Mouse (Mus musculus): ENCODE measurements around the gene Tesmin. TPM values are rescaled to one million over a fixed set of nuclear protein-coding genes. Genes with fewer than 3 reads are reported as not detected.

The Tesmin gene
- polyA plus RNA-seq, 2 experiments, result 0.25 to 0.30 TPM

- DNase-seq (ENCODE audit: low read depth in 3 of 3, low spot score in 3 of 3), result no peak
- no peaks in the 10 kb centered on the region for H3K4me1 ChIP-seq (replicated peaks; ENCODE audit: control insufficient read depth in 2 of 2, insufficient read depth in 2 of 2, low read length in 1 of 2)
- H3K4me2 ChIP-seq (ENCODE audit: low read depth), result no peak overlapping the region
- no peak overlapping the region for H3K27ac ChIP-seq
- WGBS (ENCODE audit: insufficient replicate concordance), result 55% methylated on average over 5 of the region's 5 CpGs
- H3K27me3 ChIP-seq (ENCODE audit: control insufficient read depth, insufficient read depth, low read length), result peaks cover 8% of the 10 kb centered on the region
- H3K9ac ChIP-seq (replicated peaks), result no peak overlapping the region
- no peaks in the 10 kb centered on the region for H3K36me3 ChIP-seq (replicated peaks; ENCODE audit: control insufficient read depth, insufficient read depth, low read depth)
- no peak overlapping the region for H3K4me3 ChIP-seq (ENCODE audit: insufficient read depth in 1 of 2, low read depth in 2 of 2, low read length in 2 of 2)
- no peaks in the 10 kb centered on the region for H3K9me3 ChIP-seq (ENCODE audit: control insufficient read depth, low read length)
- no peak for ATAC-seq (ENCODE audit: insufficient read depth)
- TF ChIP-seq CTCF (IDR thresholded peaks at IDR 0.05; ENCODE audit: low read depth) (no peak), EP300 (IDR thresholded peaks at IDR 0.05; ENCODE audit: low read depth) (no peak)
These were observed 30.6 kb downstream of the Tesmin start for GRCm38 (mm10) chr19:3419251-3419650.

GRCm38 (mm10) chr19:3422488-3422887, 33.8 kb downstream of the Tesmin start:
- DNase-seq (ENCODE audit: low read depth in 3 of 3, low spot score in 3 of 3), result no peak
- no peaks in the 10 kb centered on the region for H3K27me3 ChIP-seq (ENCODE audit: control insufficient read depth, insufficient read depth, low read length)
- H3K9me3 ChIP-seq (ENCODE audit: control insufficient read depth, low read length), result no peaks in the 10 kb centered on the region
- H3K9ac ChIP-seq (replicated peaks), result no peak overlapping the region
- H3K4me3 ChIP-seq (ENCODE audit: insufficient read depth in 1 of 2, low read depth in 2 of 2, low read length in 2 of 2), result no peak overlapping the region
- TF ChIP-seq CTCF (IDR thresholded peaks at IDR 0.05; ENCODE audit: low read depth) (no peak), EP300 (IDR thresholded peaks at IDR 0.05; ENCODE audit: low read depth) (no peak)
- WGBS (ENCODE audit: insufficient replicate concordance), result 70% methylated on average over 6 of the region's 6 CpGs
- no peaks in the 10 kb centered on the region for H3K4me1 ChIP-seq (replicated peaks; ENCODE audit: control insufficient read depth in 2 of 2, insufficient read depth in 2 of 2, low read length in 1 of 2)
- ATAC-seq (ENCODE audit: insufficient read depth), result no peak
- H3K27ac ChIP-seq, result no peak overlapping the region
- no peaks in the 10 kb centered on the region for H3K36me3 ChIP-seq (replicated peaks; ENCODE audit: control insufficient read depth, insufficient read depth, low read depth)
- H3K4me2 ChIP-seq (ENCODE audit: low read depth), result no peak overlapping the region

GRCm38 (mm10) chr19:3422981-3423380, 34.3 kb downstream of the Tesmin start:
- TF ChIP-seq CTCF (IDR thresholded peaks at IDR 0.05; ENCODE audit: low read depth), result no peak
- ATAC-seq (ENCODE audit: insufficient read depth), result no peak
- Histone ChIP-seq H3K9ac (replicated peaks) (no peak overlapping the region), H3K4me1 (replicated peaks; ENCODE audit: control insufficient read depth in 2 of 2, insufficient read depth in 2 of 2, low read length in 1 of 2) (no peaks in the 10 kb centered on the region), H3K27ac (no peak overlapping the region), H3K36me3 (replicated peaks; ENCODE audit: control insufficient read depth, insufficient read depth, low read depth) (no peaks in the 10 kb centered on the region), H3K27me3 (ENCODE audit: control insufficient read depth, insufficient read depth, low read length) (no peaks in the 10 kb centered on the region), H3K9me3 (ENCODE audit: control insufficient read depth, low read length) (no peaks in the 10 kb centered on the region), H3K4me3 (ENCODE audit: insufficient read depth in 1 of 2, low read depth in 2 of 2, low read length in 2 of 2) (no peak overlapping the region), H3K4me2 (ENCODE audit: low read depth) (no peak overlapping the region)
- WGBS (ENCODE audit: insufficient replicate concordance), result 28% methylated on average over 4 of the region's 4 CpGs
- no peak for DNase-seq (ENCODE audit: low read depth in 3 of 3, low spot score in 3 of 3)

GRCm38 (mm10) chr19:3424214-3424613, 35.6 kb downstream of the Tesmin start:
- ATAC-seq (ENCODE audit: insufficient read depth), result no peak

GRCm38 (mm10) chr19:3428057-3428830, 39.6 kb downstream of the Tesmin start:
- ATAC-seq (ENCODE audit: insufficient read depth), result no peak
- 70% methylated on average over 15 of the region's 15 CpGs for WGBS (ENCODE audit: insufficient replicate concordance)
- no peak for TF ChIP-seq CTCF (IDR thresholded peaks at IDR 0.05; ENCODE audit: low read depth)
- no peak for TF ChIP-seq EP300 (IDR thresholded peaks at IDR 0.05; ENCODE audit: low read depth)

More at GRCm38 (mm10) chr19:3424214-3424613, 35.6 kb downstream of the Tesmin start:
- Histone ChIP-seq H3K4me1 (replicated peaks; ENCODE audit: control insufficient read depth in 2 of 2, insufficient read depth in 2 of 2, low read length in 1 of 2) (no peaks in the 10 kb centered on the region), H3K27ac (no peak overlapping the region), H3K4me3 (ENCODE audit: insufficient read depth in 1 of 2, low read depth in 2 of 2, low read length in 2 of 2) (no peak overlapping the region), H3K9me3 (ENCODE audit: control insufficient read depth, low read length) (no peaks in the 10 kb centered on the region), H3K36me3 (replicated peaks; ENCODE audit: control insufficient read depth, insufficient read depth, low read depth) (no peaks in the 10 kb centered on the region), H3K9ac (replicated peaks) (no peak overlapping the region), H3K27me3 (ENCODE audit: control insufficient read depth, insufficient read depth, low read length) (no peaks in the 10 kb centered on the region), H3K4me2 (ENCODE audit: low read depth) (no peak overlapping the region)
- TF ChIP-seq EP300 (IDR thresholded peaks at IDR 0.05; ENCODE audit: low read depth), result no peak
- TF ChIP-seq CTCF (IDR thresholded peaks at IDR 0.05; ENCODE audit: low read depth), result no peak
- WGBS (ENCODE audit: insufficient replicate concordance), result 69% methylated on average over 2 of the region's 2 CpGs
- no peak for DNase-seq (ENCODE audit: low read depth in 3 of 3, low spot score in 3 of 3)

More at GRCm38 (mm10) chr19:3428057-3428830, 39.6 kb downstream of the Tesmin start:
- DNase-seq (ENCODE audit: low read depth in 3 of 3, low spot score in 3 of 3), result no peak
- no peak overlapping the region for H3K4me2 ChIP-seq (ENCODE audit: low read depth)
- no peak overlapping the region for H3K27ac ChIP-seq
- no peak overlapping the region for H3K4me3 ChIP-seq (ENCODE audit: insufficient read depth in 1 of 2, low read depth in 2 of 2, low read length in 2 of 2)
- H3K36me3 ChIP-seq (replicated peaks; ENCODE audit: control insufficient read depth, insufficient read depth, low read depth), result no peaks in the 10 kb centered on the region
- H3K9me3 ChIP-seq (ENCODE audit: control insufficient read depth, low read length), result no peaks in the 10 kb centered on the region
- no peaks in the 10 kb centered on the region for H3K4me1 ChIP-seq (replicated peaks; ENCODE audit: control insufficient read depth in 2 of 2, insufficient read depth in 2 of 2, low read length in 1 of 2)
- no peaks in the 10 kb centered on the region for H3K27me3 ChIP-seq (ENCODE audit: control insufficient read depth, insufficient read depth, low read length)
- no peak overlapping the region for H3K9ac ChIP-seq (replicated peaks)
